Mouse (Mus musculus): ENCODE results near the gene Kif12. TPM values are rescaled to one million over a fixed set of nuclear protein-coding genes. Genes with fewer than 3 reads are reported as not detected.

Kif12 gene
- polyA plus RNA-seq, 1 experiment from 2014 or later: 0.11 TPM

DNA sequence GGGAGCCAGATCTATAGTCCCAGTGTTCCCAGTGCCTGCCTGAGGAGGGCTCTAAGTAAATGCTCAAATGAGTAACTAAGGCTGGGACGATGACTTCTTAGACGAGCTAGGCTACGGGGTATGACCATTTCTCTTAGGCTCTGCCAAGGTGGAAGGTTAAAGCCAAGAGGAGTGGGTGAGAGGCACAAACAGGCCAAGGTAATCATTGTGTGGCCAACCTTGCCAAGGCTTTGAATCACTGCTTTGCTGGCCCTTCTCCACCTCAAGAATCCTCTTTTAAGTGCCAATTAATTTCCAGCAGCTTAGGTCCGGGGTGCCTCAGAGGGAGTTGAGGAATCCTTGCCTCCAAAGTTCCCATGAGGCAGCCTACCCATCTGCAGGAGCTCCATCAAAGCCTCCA, 1.9 kb downstream of the Kif12 start:
- Histone ChIP-seq H3K4me3 (replicated peaks; ENCODE audit: low read length) (no peak overlapping the region), H3K9me3 (ENCODE audit: control insufficient read depth, low read length) (no peaks in the 10 kb centered on the region), H3K4me2 (replicated peaks) (no peak overlapping the region), H3K4me1 (replicated peaks; ENCODE audit: control insufficient read depth, insufficient read depth, low read length) (no peaks in the 10 kb centered on the region), H3K27me3 (ENCODE audit: control insufficient read depth, insufficient read depth, low read length) (no peaks in the 10 kb centered on the region), H3K27ac (no peak overlapping the region), H3K36me3 (replicated peaks; ENCODE audit: control insufficient read depth, insufficient read depth) (no peaks in the 10 kb centered on the region), H3K9ac (no peak overlapping the region)
- DNase-seq (ENCODE audit: low spot score) (no peak), ATAC-seq (ENCODE audit: low FRiP score) (no peak)
- WGBS: 89% methylated on average over 4 of the region's 4 CpGs

DNA sequence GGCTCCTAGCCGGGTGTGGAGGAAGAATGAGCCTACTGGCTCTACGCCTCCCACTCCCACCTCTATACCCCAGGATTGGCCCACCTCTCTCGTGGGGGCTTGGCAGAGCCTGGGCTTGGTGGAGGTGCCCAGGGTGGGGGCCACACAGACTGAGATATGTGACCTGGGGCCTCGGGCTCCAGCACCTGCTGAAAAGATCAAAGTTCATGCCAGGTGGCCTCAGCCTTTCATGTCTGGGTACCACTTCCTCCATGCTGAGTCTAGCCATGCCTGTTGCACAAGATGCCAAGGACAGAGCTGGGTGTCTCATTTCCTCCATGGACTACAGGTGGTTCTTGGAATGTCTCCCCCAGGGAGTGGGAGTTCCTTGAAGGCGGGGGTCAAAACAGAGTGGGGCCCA, 5.6 kb downstream of the Kif12 start:
- ATAC-seq (ENCODE audit: low FRiP score) (no peak), DNase-seq (ENCODE audit: low spot score) (no peak)
- 88% methylated on average over 5 of the region's 5 CpGs for WGBS
- Histone ChIP-seq H3K27ac (no peak overlapping the region), H3K9me3 (ENCODE audit: control insufficient read depth, low read length) (no peaks in the 10 kb centered on the region), H3K4me2 (replicated peaks) (no peak overlapping the region), H3K36me3 (replicated peaks; ENCODE audit: control insufficient read depth, insufficient read depth) (no peaks in the 10 kb centered on the region), H3K4me3 (replicated peaks; ENCODE audit: low read length) (no peak overlapping the region), H3K4me1 (replicated peaks; ENCODE audit: control insufficient read depth, insufficient read depth, low read length) (no peaks in the 10 kb centered on the region), H3K27me3 (ENCODE audit: control insufficient read depth, insufficient read depth, low read length) (no peaks in the 10 kb centered on the region), H3K9ac (no peak overlapping the region)

DNA sequence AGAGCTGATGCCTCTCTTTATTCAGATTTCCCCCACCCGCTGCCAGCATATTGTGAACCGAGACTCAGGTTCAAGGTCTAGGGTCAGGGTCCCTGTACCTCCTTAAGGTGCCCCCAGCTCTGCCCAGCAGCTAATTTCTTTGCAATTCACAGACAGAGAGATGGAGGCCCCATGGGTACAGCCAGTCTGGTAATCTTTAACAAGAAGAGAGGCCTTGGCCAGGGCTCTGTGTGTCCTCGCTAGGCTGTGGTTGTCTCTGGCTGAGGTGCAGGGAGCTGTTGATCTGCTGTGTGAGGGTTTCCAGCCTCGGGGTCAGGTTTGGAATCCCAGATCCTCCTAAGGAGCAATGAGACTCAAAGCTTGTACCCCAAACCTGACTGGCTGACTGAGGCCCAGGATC, 6.3 kb downstream of the Kif12 start:
- 83% methylated on average over 4 of the region's 4 CpGs for WGBS

DNA sequence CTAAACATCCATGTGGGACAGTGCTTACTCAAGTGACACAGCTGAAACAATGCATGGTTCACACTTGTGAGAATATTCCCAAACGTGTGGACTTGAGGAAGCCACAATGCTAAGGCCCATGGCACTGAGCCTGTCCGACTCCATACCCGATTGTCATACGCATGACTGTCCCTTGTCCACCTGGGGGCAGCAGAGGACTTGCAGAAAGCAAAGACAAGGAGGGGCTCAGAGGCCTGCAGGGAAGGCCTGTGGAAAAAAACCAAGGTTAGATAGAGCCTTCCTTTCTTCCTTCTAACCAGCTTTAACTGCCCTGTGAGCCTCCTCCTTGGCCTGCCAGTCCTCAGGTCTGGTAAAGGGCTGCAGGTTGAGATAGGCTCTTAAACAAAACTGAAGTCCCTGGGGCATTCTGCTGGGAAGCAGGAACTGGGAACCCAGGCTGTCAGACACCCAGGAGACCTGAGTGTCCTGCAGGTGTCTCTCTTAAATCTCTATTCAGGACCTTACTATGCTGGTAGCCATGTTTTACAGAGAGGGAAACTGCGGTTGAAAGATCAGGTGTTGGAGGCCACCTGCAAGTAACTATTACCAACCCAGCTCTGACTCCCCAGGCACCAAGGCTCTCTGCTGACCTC, 12.9 kb downstream of the Kif12 start:
- H3K4me2 ChIP-seq (replicated peaks): no peak overlapping the region
- ATAC-seq (ENCODE audit: low FRiP score): peak; percentile 93
- no peak overlapping the region for H3K27ac ChIP-seq
- DNase-seq (ENCODE audit: low spot score): peak; percentile 87
- H3K4me1 ChIP-seq (replicated peaks; ENCODE audit: control insufficient read depth, insufficient read depth, low read length): no peaks in the 10 kb centered on the region
- H3K27me3 ChIP-seq (ENCODE audit: control insufficient read depth, insufficient read depth, low read length): no peaks in the 10 kb centered on the region
- no peaks in the 10 kb centered on the region for H3K9me3 ChIP-seq (ENCODE audit: control insufficient read depth, low read length)
- H3K36me3 ChIP-seq (replicated peaks; ENCODE audit: control insufficient read depth, insufficient read depth): no peaks in the 10 kb centered on the region
- H3K9ac ChIP-seq: 0 out of 2 replicates have a peak overlapping the region, but pooled peaks have one; percentile 9
- WGBS: 18% methylated on average over 5 of the region's 5 CpGs
- no peak overlapping the region for H3K4me3 ChIP-seq (replicated peaks; ENCODE audit: low read length)

More for the DNA sequence above, 6.3 kb downstream of the Kif12 start:
- Histone ChIP-seq H3K36me3 (replicated peaks; ENCODE audit: control insufficient read depth, insufficient read depth) (no peaks in the 10 kb centered on the region), H3K4me1 (replicated peaks; ENCODE audit: control insufficient read depth, insufficient read depth, low read length) (no peaks in the 10 kb centered on the region), H3K4me3 (replicated peaks; ENCODE audit: low read length) (no peak overlapping the region), H3K9me3 (ENCODE audit: control insufficient read depth, low read length) (no peaks in the 10 kb centered on the region), H3K9ac (no peak overlapping the region), H3K4me2 (replicated peaks) (no peak overlapping the region), H3K27me3 (ENCODE audit: control insufficient read depth, insufficient read depth, low read length) (no peaks in the 10 kb centered on the region), H3K27ac (no peak overlapping the region)
- no peak for ATAC-seq (ENCODE audit: low FRiP score)
- DNase-seq (ENCODE audit: low spot score): no peak

DNA sequence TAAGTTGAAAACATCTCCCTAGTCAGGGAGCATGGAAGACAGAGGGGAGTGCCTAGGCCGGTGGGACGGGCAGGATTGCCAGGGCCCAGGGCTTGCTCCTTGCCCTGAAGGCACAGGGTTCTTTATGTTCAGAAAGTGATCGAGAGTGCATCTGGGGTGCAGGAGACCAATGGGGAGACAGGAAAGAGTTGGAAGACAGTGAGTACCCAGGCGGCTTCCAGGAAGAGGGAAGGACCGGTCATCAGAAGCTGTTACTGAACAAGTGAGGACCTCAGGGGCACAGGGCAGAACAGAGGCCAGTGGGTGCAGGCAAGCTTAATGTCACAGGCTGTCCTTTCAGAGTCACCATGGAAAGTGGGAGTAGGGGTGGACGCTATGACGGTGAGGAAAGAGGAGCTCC, 13.7 kb downstream of the Kif12 start:
- H3K27me3 ChIP-seq (ENCODE audit: control insufficient read depth, insufficient read depth, low read length): no peaks in the 10 kb centered on the region
- no peak overlapping the region for H3K4me2 ChIP-seq (replicated peaks)
- H3K4me1 ChIP-seq (replicated peaks; ENCODE audit: control insufficient read depth, insufficient read depth, low read length): no peaks in the 10 kb centered on the region
- WGBS: 92% methylated on average over 7 of the region's 7 CpGs
- no peak overlapping the region for H3K9ac ChIP-seq
- H3K4me3 ChIP-seq (replicated peaks; ENCODE audit: low read length): no peak overlapping the region
- no peak overlapping the region for H3K27ac ChIP-seq
- no peak for DNase-seq (ENCODE audit: low spot score)
- no peaks in the 10 kb centered on the region for H3K9me3 ChIP-seq (ENCODE audit: control insufficient read depth, low read length)
- ATAC-seq (ENCODE audit: low FRiP score): no peak
- H3K36me3 ChIP-seq (replicated peaks; ENCODE audit: control insufficient read depth, insufficient read depth): no peaks in the 10 kb centered on the region

DNA sequence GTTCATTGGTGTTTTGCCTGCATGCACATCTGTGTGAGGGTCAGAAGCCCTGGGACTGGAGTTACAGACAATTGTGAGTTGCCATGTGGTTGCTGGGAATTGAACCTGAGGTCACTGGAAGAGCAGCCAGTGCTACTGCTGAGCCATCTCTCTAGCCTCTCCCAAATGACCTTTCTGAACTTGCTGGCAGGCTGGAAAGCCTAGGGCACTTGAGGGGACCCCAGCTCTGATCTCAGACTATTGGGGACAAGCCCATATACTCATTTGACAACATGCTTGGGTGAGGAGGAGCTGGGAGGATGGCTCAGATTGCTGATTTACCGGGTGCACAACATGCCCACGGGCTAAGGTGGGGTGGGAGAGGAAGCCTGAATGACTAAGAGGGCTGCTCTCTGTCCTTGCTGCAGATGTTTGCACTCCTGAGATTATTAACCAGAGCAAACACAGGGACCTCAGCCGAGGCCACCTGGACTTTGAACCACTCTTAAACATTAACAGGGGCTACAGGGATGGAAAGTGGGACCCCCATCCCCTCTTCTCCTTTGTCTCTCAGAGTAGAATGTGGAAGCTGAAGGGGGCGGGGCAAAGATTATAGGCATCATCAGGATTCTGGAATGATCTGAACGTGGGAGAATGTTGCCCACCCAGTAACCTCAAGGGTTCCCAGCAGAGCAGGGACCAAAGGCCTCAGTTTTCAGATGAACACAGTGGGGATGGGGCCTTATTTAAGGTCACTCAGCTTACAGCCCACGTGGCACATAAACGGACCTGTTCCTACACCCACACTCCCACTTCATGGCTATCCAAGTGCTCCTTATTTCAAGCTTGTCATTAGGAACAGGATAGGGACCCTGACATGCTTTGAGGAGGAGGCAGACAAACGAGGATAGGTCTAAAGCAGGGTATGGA, 15.0 kb downstream of the Kif12 start:
- no peak overlapping the region for H3K9ac ChIP-seq
- H3K4me1 ChIP-seq (replicated peaks; ENCODE audit: control insufficient read depth, insufficient read depth, low read length): no peaks in the 10 kb centered on the region
- H3K9me3 ChIP-seq (ENCODE audit: control insufficient read depth, low read length): no peaks in the 10 kb centered on the region
- DNase-seq (ENCODE audit: low spot score) (no peak), ATAC-seq (ENCODE audit: low FRiP score) (no peak)
- H3K27ac ChIP-seq: no peak overlapping the region
- no peaks in the 10 kb centered on the region for H3K36me3 ChIP-seq (replicated peaks; ENCODE audit: control insufficient read depth, insufficient read depth)
- no peaks in the 10 kb centered on the region for H3K27me3 ChIP-seq (ENCODE audit: control insufficient read depth, insufficient read depth, low read length)
- no peak overlapping the region for H3K4me3 ChIP-seq (replicated peaks; ENCODE audit: low read length)
- 60% methylated on average over 8 of the region's 8 CpGs for WGBS
- no peak overlapping the region for H3K4me2 ChIP-seq (replicated peaks)

DNA sequence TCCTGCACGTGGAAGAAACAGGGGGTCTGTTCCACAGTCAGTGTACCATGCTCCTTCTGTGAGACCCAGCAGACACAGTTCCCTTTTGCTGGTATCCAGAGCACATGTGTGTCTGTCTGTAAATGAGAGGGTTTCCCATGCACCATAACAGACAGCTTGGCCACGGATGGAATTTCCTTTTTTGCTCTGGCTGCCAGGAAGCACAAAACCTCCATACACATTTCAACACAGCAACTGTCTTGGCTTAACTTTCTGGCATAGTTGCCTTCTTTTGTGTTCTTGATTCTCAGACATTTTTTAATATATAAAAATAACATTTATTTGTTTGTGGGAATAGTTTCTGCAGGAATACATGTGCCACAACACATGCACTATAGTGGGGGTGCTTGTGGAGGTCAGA, 16.3 kb downstream of the Kif12 start:
- no peak overlapping the region for H3K27ac ChIP-seq
- ATAC-seq (ENCODE audit: low FRiP score): no peak
- H3K9ac ChIP-seq: no peak overlapping the region
- no peak overlapping the region for H3K4me3 ChIP-seq (replicated peaks; ENCODE audit: low read length)
- H3K36me3 ChIP-seq (replicated peaks; ENCODE audit: control insufficient read depth, insufficient read depth): no peaks in the 10 kb centered on the region
- WGBS: 79% methylated on average over 2 of the region's 2 CpGs
- H3K9me3 ChIP-seq (ENCODE audit: control insufficient read depth, low read length): no peaks in the 10 kb centered on the region
- H3K4me2 ChIP-seq (replicated peaks): no peak overlapping the region
- DNase-seq (ENCODE audit: low spot score): no peak
- no peaks in the 10 kb centered on the region for H3K27me3 ChIP-seq (ENCODE audit: control insufficient read depth, insufficient read depth, low read length)
- no peaks in the 10 kb centered on the region for H3K4me1 ChIP-seq (replicated peaks; ENCODE audit: control insufficient read depth, insufficient read depth, low read length)

DNA sequence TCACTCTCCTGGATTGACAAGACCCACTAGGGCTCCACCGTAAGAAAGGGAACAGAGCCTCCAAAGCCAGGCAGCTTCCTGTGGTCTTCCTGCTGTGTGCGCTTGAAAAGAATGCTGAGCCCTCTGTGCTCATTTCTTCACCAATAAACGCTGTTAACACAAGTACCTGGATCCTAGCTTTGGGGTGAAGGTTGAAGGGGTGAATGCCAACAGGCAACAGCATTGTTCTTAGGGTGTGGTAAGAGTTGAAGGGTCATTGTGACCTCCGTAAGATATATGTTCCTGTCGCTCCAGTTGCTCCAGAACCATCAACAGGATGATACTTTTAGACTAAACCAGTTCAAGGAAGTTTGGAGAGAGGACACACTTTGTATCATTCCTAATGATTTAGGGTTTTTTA, 17.2 kb downstream of the Kif12 start, which contains the start of gene Ambp:
Ambp (minus strand) TSS at position 101 of the 400 bp plus-strand sequence.
- H3K27me3 ChIP-seq (ENCODE audit: control insufficient read depth, insufficient read depth, low read length): no peaks in the 10 kb centered on the region
- no peaks in the 10 kb centered on the region for H3K36me3 ChIP-seq (replicated peaks; ENCODE audit: control insufficient read depth, insufficient read depth)
- DNase-seq (ENCODE audit: low spot score) (no peak), ATAC-seq (ENCODE audit: low FRiP score) (no peak)
- H3K9me3 ChIP-seq (ENCODE audit: control insufficient read depth, low read length): no peaks in the 10 kb centered on the region
- H3K4me2 ChIP-seq (replicated peaks): no peak within 1 kb of the TSS
- WGBS: 63% methylated on average over 5 of the region's 5 CpGs
- no peak within 1 kb of the TSS for H3K9ac ChIP-seq
- H3K4me1 ChIP-seq (replicated peaks; ENCODE audit: control insufficient read depth, insufficient read depth, low read length): no peaks in the 10 kb centered on the region
- H3K4me3 ChIP-seq (replicated peaks; ENCODE audit: low read length): no peak within 1 kb of the TSS
- H3K27ac ChIP-seq: no peak within 1 kb of the TSS

DNA sequence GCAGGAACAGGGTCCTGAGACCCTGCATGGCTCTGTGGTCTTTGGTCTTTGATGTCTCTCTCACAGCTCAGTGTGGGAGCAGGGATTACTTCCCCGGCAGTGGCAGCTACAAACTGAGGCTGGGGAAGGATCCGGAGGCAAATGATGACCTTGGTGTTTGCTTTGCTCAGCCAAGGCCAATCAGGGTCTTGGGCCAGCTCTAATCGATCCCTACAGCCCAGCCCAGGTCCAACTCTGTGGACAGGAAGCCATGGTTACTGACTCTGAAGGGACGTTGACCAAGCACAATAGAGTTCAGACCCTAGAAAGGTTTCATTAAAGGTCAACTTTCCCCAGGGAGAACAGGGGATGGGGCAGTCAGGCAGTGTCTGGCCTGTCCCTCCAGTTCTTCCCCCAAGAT, 17.9 kb downstream of the Kif12 start:
- 58% methylated on average over 4 of the region's 4 CpGs for WGBS
- DNase-seq (ENCODE audit: low spot score): no peak
- H3K4me1 ChIP-seq (replicated peaks; ENCODE audit: control insufficient read depth, insufficient read depth, low read length): no peaks in the 10 kb centered on the region
- no peak overlapping the region for H3K4me3 ChIP-seq (replicated peaks; ENCODE audit: low read length)
- no peak for ATAC-seq (ENCODE audit: low FRiP score)
- H3K4me2 ChIP-seq (replicated peaks): no peak overlapping the region
- H3K27me3 ChIP-seq (ENCODE audit: control insufficient read depth, insufficient read depth, low read length): no peaks in the 10 kb centered on the region
- no peak overlapping the region for H3K9ac ChIP-seq
- no peak overlapping the region for H3K27ac ChIP-seq
- no peaks in the 10 kb centered on the region for H3K36me3 ChIP-seq (replicated peaks; ENCODE audit: control insufficient read depth, insufficient read depth)
- no peaks in the 10 kb centered on the region for H3K9me3 ChIP-seq (ENCODE audit: control insufficient read depth, low read length)
